Mouse (Mus musculus) megakaryocyte-erythroid progenitor cell, adult 5-6 weeks (primary cell): Measurements from ENCODE around the gene Naa60. TPM values are rescaled to one million over a fixed set of nuclear protein-coding genes. Genes with fewer than 3 reads are reported as not detected.

Experiments
- ATAC-seq: replicated peaks from 2 replicates; pipeline ENCODE4 v1.8.0; 2016; ENCODE audit warnings: mild to moderate bottlenecking, inconsistent platforms; ENCODE audit not compliant: severe bottlenecking, poor library complexity, low FRiP score, low TSS enrichment
- total RNA-seq, 2 experiments: library from RNA; stranded (forward) in 1 of 2; stranded (reverse) in 1 of 2; fragments of 200-1000, 215-1000 nt in 1 of 2; fragments of >200 nt in 1 of 2; fragmentation: Nextera tagmentation in 1 of 2; gene quantifications; 2 replicates each; pipeline ENCODE4 v1.2.3; 2014 to 2017

The Naa60 gene
- total RNA-seq, 2 experiments from 2014 or later = 10.1 to 56.4 TPM

GRCm38 (mm10) chr16:3884201-3885064 is 12.3 kb downstream of the Naa60 start, which contains the start of the genes Zfp597 and Gm20695:
Gene Zfp597, minus strand, starts transcription at chr16:3884561.
Gene Gm20695, plus strand, starts transcription at chr16:3884648.
- peak; percentile 98 for ATAC-seq

- ATAC-seq = no peak
Observed at GRCm38 (mm10) chr16:3885065-3885670, 13.0 kb downstream of the Naa60 start.

- no peak for ATAC-seq
Observed at GRCm38 (mm10) chr16:3891621-3892295, 19.6 kb downstream of the Naa60 start.

- ATAC-seq = no peak
Observed at GRCm38 (mm10) chr16:3893739-3894138, 21.6 kb downstream of the Naa60 start.

GRCm38 (mm10) chr16:3895173-3895792 is 23.1 kb downstream of the Naa60 start:
- peak; percentile 83 for ATAC-seq

- ATAC-seq = no peak
Observed at GRCm38 (mm10) chr16:3896046-3896445, 23.9 kb downstream of the Naa60 start.

- no peak for ATAC-seq
Observed at GRCm38 (mm10) chr16:3896553-3896952, 24.4 kb downstream of the Naa60 start.

- ATAC-seq = no peak
Observed at GRCm38 (mm10) chr16:3907471-3907870, 35.3 kb downstream of the Naa60 start.

- peak; percentile 92 for ATAC-seq
Observed at GRCm38 (mm10) chr16:3908537-3909111, 36.4 kb downstream of the Naa60 start, which contains the start of the genes 1700037C18Rik and Cluap1. Gene 1700037C18Rik, minus strand, starts transcription at chr16:3908689. Gene Cluap1, plus strand, starts transcription at chr16:3908801.

GRCm38 (mm10) chr16:3909118-3909517 is 36.9 kb downstream of the Naa60 start:
- no peak for ATAC-seq

- no peak for ATAC-seq
Observed at GRCm38 (mm10) chr16:3920756-3921155, 48.6 kb downstream of the Naa60 start.

- ATAC-seq = no peak
Observed at GRCm38 (mm10) chr16:3923515-3923914, 51.3 kb downstream of the Naa60 start.

- ATAC-seq = no peak
Observed at GRCm38 (mm10) chr16:3923966-3924365, 51.8 kb downstream of the Naa60 start.

- ATAC-seq = no peak
Observed at GRCm38 (mm10) chr16:3928582-3928981, 56.4 kb downstream of the Naa60 start.

GRCm38 (mm10) chr16:3929151-3929550 is 57.0 kb downstream of the Naa60 start:
- no peak for ATAC-seq

- ATAC-seq = no peak
Observed at GRCm38 (mm10) chr16:3933536-3933935, 61.4 kb downstream of the Naa60 start.

GRCm38 (mm10) chr16:3934091-3934490 is 61.9 kb downstream of the Naa60 start:
- no peak for ATAC-seq

- no peak for ATAC-seq
Observed at GRCm38 (mm10) chr16:3934701-3935100, 62.5 kb downstream of the Naa60 start.

- no peak for ATAC-seq
Observed at GRCm38 (mm10) chr16:3951141-3951540, 79.0 kb downstream of the Naa60 start.
